Mouse (Mus musculus): ENCODE data around the gene Olfr543. TPM values are rescaled to one million over a fixed set of nuclear protein-coding genes. Genes with fewer than 3 reads are reported as not detected.

The Olfr543 gene
- polyA plus RNA-seq, 1 experiment from 2014 or later = 0.56 TPM

DNA sequence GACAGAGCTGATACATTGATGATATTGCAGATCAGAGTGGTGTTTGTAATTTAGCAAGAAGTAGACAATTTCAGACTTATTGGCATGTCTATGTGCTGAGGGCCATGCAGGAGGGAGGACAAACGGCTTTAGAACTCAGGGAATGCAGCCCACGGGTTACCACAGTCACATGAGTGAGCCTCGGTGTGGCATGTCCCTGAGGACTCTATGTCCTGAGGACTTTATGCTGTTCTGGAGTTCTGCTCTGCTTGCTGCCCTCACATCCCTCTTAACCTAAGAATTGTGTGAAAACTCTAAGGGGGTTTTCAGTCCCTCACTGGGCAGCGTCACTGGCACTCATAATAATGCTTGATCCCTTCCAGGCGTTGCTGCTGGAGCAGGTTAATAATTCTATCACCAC, 8.8 kb downstream of the Olfr543 start:
- Histone ChIP-seq H3K4me1 (no peaks in the 10 kb centered on the region), H3K27ac (replicated peaks) (no peak overlapping the region), H3K36me3 (peaks cover 18% of the 10 kb centered on the region), H3K9me3 (replicated peaks) (no peaks in the 10 kb centered on the region), H3K27me3 (replicated peaks) (no peaks in the 10 kb centered on the region), H3K4me2 (no peak overlapping the region), H3K4me3 (replicated peaks) (no peak overlapping the region), H3K9ac (replicated peaks) (no peak overlapping the region)
- ATAC-seq (ENCODE audit: low FRiP score) = no peak
- 68% methylated on average over 5 of the region's 5 CpGs for WGBS

DNA sequence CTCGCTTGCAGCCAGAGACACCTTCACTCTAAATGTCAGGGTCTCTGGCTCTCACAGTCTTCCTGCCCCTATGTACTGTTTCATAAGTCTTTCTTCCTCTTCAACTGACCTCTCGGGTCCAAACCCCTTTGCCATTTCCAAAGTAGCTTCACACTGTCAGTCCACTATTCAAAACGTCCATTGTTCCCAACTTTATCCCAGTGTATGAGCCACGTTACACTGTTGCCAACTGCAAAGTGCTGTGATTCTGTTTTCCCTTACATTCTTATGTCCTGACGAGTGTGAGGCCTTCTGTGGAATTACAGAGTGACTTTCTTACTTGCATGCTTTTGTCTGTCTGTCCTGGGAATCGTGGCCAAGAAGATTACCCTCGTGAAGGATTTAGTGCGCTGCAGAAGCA, 13.9 kb downstream of the Olfr543 start:
- ATAC-seq (ENCODE audit: low FRiP score) = no peak
- Histone ChIP-seq H3K9me3 (replicated peaks) (no peaks in the 10 kb centered on the region), H3K36me3 (peaks cover 55% of the 10 kb centered on the region), H3K4me3 (replicated peaks) (no peak overlapping the region), H3K27ac (replicated peaks) (no peak overlapping the region), H3K9ac (replicated peaks) (no peak overlapping the region), H3K4me1 (no peaks in the 10 kb centered on the region), H3K4me2 (no peak overlapping the region), H3K27me3 (replicated peaks) (no peaks in the 10 kb centered on the region)
- WGBS = 89% methylated on average over 8 of the region's 8 CpGs

DNA sequence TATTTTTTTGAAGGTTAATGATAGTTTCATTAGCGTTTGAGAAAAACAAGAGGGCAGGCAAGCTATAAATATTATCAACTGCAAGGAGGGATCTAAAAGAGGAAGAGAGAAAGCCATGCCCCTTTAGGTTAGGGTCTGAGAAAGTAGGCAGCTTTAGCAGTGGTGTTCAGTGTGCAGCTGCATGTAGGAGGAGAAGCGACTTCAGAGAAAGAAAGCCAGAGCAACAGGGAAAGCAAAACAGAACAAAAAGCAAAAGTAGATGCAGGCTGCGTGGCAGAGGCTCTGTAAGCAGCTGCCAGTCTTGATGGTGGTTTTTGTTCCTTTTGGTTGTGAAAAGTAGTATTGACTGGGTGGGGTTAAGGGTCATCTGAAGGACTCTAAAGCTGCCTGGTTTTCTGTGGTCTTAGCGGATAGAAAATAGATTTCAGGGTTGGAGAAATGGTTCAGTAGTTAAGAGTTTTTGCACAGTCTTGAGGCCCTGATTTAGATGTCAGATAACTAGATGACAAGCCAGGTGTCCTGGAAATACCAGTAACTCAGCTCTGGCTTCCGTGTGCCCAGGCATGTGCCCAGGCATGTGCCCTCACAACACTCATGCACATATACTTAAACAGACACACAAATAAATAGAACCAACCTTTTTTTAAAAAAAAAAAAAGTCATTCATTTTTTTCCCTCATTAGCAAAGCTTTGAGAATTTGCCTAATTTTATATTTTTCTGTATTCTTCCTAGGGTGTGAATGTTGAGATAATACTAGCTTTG, 22.7 kb downstream of the Olfr543 start:
- H3K4me1 ChIP-seq = no peaks in the 10 kb centered on the region
- H3K36me3 ChIP-seq = peaks cover 80% of the 10 kb centered on the region
- 85% methylated on average over 5 of the region's 5 CpGs for WGBS
- no peak overlapping the region for H3K27ac ChIP-seq (replicated peaks)
- no peaks in the 10 kb centered on the region for H3K9me3 ChIP-seq (replicated peaks)
- H3K4me2 ChIP-seq = no peak overlapping the region
- H3K27me3 ChIP-seq (replicated peaks) = no peaks in the 10 kb centered on the region
- ATAC-seq (ENCODE audit: low FRiP score) = no peak
- no peak overlapping the region for H3K4me3 ChIP-seq (replicated peaks)
- H3K9ac ChIP-seq (replicated peaks) = no peak overlapping the region

- H3K9me3 ChIP-seq (replicated peaks) = no peaks in the 10 kb centered on the region
- no peaks in the 10 kb centered on the region for H3K27me3 ChIP-seq (replicated peaks)
- peaks cover 34% of the 10 kb centered on the region for H3K36me3 ChIP-seq
- 97% methylated on average over 9 of the region's 9 CpGs for WGBS
- H3K4me3 ChIP-seq (replicated peaks) = no peak overlapping the region
- H3K27ac ChIP-seq (replicated peaks) = no peak overlapping the region
- no peak overlapping the region for H3K4me2 ChIP-seq
- ATAC-seq (ENCODE audit: low FRiP score) = no peak
- peaks cover 20% of the 10 kb centered on the region for H3K4me1 ChIP-seq
- H3K9ac ChIP-seq (replicated peaks) = no peak overlapping the region
Measured at GRCm38 (mm10) chr7:102446438-102446837, 35.0 kb downstream of the Olfr543 start.

DNA sequence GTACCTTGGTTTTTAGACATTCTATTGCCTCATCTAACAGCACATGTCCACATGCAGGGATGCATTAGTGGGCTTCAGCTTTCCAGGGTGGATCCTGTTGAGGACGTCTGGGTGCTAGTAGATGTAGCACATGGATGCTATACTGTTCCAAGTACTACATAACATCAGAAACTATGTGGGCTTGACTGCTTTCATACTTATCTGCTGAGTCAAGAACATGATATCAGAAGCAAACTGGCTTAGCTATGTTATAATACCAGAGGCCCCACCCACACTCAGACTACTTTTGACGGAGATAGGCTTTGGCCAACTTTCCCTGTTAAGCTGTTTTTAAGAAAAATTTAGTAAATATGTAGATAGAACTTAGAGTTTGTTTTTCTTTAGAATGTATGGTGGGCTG, 37.2 kb downstream of the Olfr543 start:
- WGBS = 93% methylated on average over 2 of the region's 2 CpGs
- no peak overlapping the region for H3K9ac ChIP-seq (replicated peaks)
- H3K4me2 ChIP-seq = no peak overlapping the region
- peaks cover 21% of the 10 kb centered on the region for H3K36me3 ChIP-seq
- no peak overlapping the region for H3K4me3 ChIP-seq (replicated peaks)
- peaks cover 2% of the 10 kb centered on the region; the same call in 1 of the 2 replicates for H3K27me3 ChIP-seq (replicated peaks)
- peaks cover 24% of the 10 kb centered on the region for H3K4me1 ChIP-seq
- H3K9me3 ChIP-seq (replicated peaks) = no peaks in the 10 kb centered on the region
- ATAC-seq (ENCODE audit: low FRiP score) = no peak
- H3K27ac ChIP-seq (replicated peaks) = no peak overlapping the region

DNA sequence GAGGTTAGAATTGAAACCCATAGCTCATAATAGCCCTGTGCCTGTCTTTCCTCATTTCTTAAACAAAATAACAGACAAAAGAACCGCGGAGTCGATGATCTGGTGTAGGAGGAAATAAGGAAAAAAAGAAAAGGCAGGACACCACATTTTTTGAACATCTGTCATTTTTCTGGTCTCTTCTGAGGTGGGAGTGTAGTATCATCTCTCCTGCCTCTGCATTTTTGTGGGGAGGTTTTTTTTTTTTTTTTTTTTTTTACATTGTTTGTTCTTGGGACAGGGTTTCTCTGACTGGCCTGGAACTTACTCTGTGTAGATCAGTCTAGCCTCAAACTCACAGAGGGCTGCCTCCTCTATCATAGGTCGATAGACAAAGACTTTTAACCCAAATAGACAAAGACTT, 39.0 kb downstream of the Olfr543 start:
- Histone ChIP-seq H3K4me2 (peak overlapping the region; percentile 60), H3K9me3 (replicated peaks) (no peaks in the 10 kb centered on the region), H3K9ac (replicated peaks) (peak overlapping the region; percentile 69), H3K27ac (replicated peaks) (no peak overlapping the region), H3K4me3 (replicated peaks) (peak overlapping the region; percentile 79), H3K36me3 (peaks cover 12% of the 10 kb centered on the region), H3K4me1 (peaks cover 24% of the 10 kb centered on the region), H3K27me3 (replicated peaks) (peaks cover 2% of the 10 kb centered on the region; the same call in 1 of the 2 replicates)
- WGBS = under 1% methylated on average over 4 of the region's 4 CpGs
- ATAC-seq (ENCODE audit: low FRiP score) = no peak

DNA sequence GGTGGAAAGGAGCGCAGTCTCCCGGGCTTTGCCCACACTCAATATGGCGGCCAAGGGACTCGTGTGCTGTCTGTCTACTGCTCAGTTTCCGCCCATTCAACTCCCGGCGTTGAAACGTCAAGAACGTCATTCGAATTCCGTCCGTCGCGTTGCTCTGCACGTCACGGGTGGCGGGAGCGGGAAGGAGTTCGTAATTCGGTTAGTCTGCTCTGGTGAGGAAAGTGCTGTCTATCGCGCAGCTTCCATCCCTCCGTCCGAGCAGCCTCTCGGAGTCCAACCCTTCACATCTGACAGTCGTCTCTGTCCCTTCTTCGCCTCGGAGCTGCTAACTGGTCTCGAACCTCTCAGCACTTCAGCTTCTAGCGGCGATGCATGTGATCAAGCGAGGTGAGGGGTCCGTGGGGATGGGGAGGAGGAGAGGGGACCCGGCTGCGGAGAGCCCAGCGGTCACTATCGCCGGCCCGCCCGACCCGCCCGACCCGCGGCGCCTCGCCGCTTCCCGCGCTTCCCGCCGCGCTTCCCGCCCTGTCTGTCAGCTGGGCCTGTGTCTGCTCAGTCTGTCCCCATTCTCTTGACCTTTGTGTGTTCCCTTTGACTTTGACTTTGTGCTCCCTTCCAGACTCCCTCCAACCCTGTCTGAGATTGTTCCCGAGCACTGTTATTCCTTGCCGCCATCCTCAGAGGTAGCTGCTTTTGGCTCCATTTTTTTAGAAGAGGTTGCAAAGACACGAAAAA, 39.7 kb downstream of the Olfr543 start, which contains the start of gene Rrm1:
Rrm1 (plus strand) TSS at position 39 of the 735 bp plus-strand sequence.
- peak; percentile 100 for ATAC-seq (ENCODE audit: low FRiP score)
- Histone ChIP-seq H3K9me3 (replicated peaks) (no peaks in the 10 kb centered on the region), H3K27me3 (replicated peaks) (peaks cover 2% of the 10 kb centered on the region; the same call in 1 of the 2 replicates), H3K36me3 (peaks cover 7% of the 10 kb centered on the region), H3K27ac (replicated peaks) (peak within 1 kb of the TSS; percentile 72), H3K4me2 (peak within 1 kb of the TSS; percentile 60), H3K4me3 (replicated peaks) (peak within 1 kb of the TSS; percentile 79), H3K9ac (replicated peaks) (peak within 1 kb of the TSS; percentile 69), H3K4me1 (peaks cover 24% of the 10 kb centered on the region)
- WGBS = under 1% methylated on average over 56 of the region's 56 CpGs

DNA sequence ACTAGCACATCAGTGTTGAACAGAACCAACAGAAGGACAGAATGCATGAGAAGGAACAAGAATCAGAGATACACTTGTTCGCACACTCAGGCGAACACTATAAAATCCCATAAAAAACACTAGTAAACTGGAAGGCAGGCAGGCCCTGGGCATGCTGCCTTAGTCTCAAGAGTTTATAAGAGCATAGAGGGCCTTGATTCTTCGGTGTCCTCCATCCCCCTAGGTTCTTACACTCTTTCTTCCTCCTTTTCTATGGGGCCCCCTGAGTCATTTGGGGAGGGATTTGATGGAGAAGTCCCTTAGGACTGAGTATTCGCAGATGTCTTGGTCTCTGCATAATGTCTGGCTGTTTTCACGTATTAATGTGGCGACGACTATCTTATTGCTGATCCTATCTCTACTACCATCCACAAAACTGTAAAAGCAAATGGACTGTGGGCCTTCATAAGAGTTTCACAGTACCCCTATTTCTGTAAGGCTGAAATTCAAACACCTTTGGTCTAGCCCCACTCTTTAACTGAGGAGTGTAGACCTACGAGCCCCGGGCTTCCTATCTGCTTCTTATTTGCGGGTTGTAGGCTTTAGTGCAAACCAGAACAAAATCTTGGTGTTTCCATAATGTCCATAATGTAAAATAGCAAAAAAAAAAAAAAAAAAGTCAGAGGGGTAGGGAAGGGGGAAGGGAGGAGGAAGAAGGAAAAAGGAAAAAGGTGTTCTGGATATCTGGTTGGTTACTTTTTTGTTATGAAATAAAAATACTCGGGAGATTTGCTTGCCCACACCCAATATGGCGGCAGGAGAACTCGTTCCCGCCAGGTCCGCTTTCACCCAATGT, 40.4 kb downstream of the Olfr543 start:
- Histone ChIP-seq H3K9ac (replicated peaks) (no peak overlapping the region), H3K4me2 (peak overlapping the region; percentile 60), H3K4me1 (peaks cover 24% of the 10 kb centered on the region), H3K9me3 (replicated peaks) (no peaks in the 10 kb centered on the region), H3K27ac (replicated peaks) (peak overlapping the region; percentile 48; the same call in 1 of the 2 replicates), H3K36me3 (peaks cover 6% of the 10 kb centered on the region), H3K4me3 (replicated peaks) (peak overlapping the region; percentile 79), H3K27me3 (replicated peaks) (peaks cover 2% of the 10 kb centered on the region; the same call in 1 of the 2 replicates)
- peak; percentile 23 for ATAC-seq (ENCODE audit: low FRiP score)
- WGBS = 54% methylated on average over 15 of the region's 15 CpGs

- Histone ChIP-seq H3K4me3 (replicated peaks) (no peak overlapping the region), H3K36me3 (peaks cover 16% of the 10 kb centered on the region), H3K9ac (replicated peaks) (no peak overlapping the region), H3K27me3 (replicated peaks) (no peaks in the 10 kb centered on the region), H3K9me3 (replicated peaks) (no peaks in the 10 kb centered on the region), H3K4me1 (no peaks in the 10 kb centered on the region), H3K27ac (replicated peaks) (no peak overlapping the region), H3K4me2 (no peak overlapping the region)
- 83% methylated on average over 2 of the region's 2 CpGs for WGBS
- ATAC-seq (ENCODE audit: low FRiP score) = no peak
Measured at GRCm38 (mm10) chr7:102434344-102434743, 47.1 kb downstream of the Olfr543 start.
